Mouse (Mus musculus) liver, adult 2 months (tissue): Measurements from ENCODE around the gene Gm21973. TPM values are rescaled to one million over a fixed set of nuclear protein-coding genes. Genes with fewer than 3 reads are reported as not detected.

ENCODE experiments used
- DNase-seq: peaks from one replicate; pipeline ENCODE4 v3.0.0-alpha.2; 2011; ENCODE audit warnings: low read depth, low spot score; ENCODE audit errors: extremely low read depth
- H3K27ac ChIP-seq: fragments of 200-500 bp; replicated peaks from 2 replicates; pipeline ENCODE4 v1.5.1; 2012; ENCODE audit warnings: low read depth, mild to moderate bottlenecking, control low read depth, inconsistent platforms, low read length; ENCODE audit not compliant: insufficient read depth
- H3K27me3 ChIP-seq: fragments of 200-500 bp; 2 replicates; pipeline ENCODE4 v1.6.1; 2012; ENCODE audit warnings: mild to moderate bottlenecking, moderate library complexity, low read length, inconsistent platforms; ENCODE audit not compliant: control insufficient read depth, insufficient read depth
- H3K36me3 ChIP-seq: fragments of 200-500 bp; 2 replicates; pipeline ENCODE4 v1.6.1; 2012; ENCODE audit warnings: low read length, inconsistent platforms; ENCODE audit not compliant: control insufficient read depth, insufficient read depth
- H3K4me1 ChIP-seq: fragments of 200-500 bp; 2 replicates; pipeline ENCODE4 v1.6.1; 2011; ENCODE audit warnings: low read length; ENCODE audit not compliant: control insufficient read depth, insufficient read depth
- H3K4me3 ChIP-seq: fragments of 200-500 bp; 2 replicates; pipeline ENCODE4 v1.5.1; 2011; ENCODE audit warnings: low read depth, mild to moderate bottlenecking, control low read depth, low read length, moderate library complexity; ENCODE audit not compliant: insufficient read depth
- H3K79me2 ChIP-seq: fragments of 200-500 bp; 2 replicates; pipeline ENCODE4 v1.6.1; 2012; ENCODE audit warnings: inconsistent platforms, mild to moderate bottlenecking, low read length, moderate library complexity; ENCODE audit not compliant: control insufficient read depth, insufficient read depth
- H3K9ac ChIP-seq: fragments of 200-500 bp; 2 replicates; pipeline ENCODE4 v1.6.1; 2012; ENCODE audit warnings: low read depth, mild to moderate bottlenecking, control low read depth, inconsistent platforms, low read length
- CTCF ChIP-seq: fragments of 200-500 bp; IDR thresholded peaks from 2 replicates; pipeline ENCODE4 v1.5.1; 2011; ENCODE audit warnings: low read depth, low read length, control low read depth
- POLR2A ChIP-seq: fragments of 200-500 bp; IDR thresholded peaks from 2 replicates; pipeline ENCODE4 v1.6.1; 2011; ENCODE audit warnings: low read length, control low read depth; ENCODE audit not compliant: insufficient read depth; ENCODE audit errors: extremely low read depth
- WGBS: fragments of 180-500 bp; shearing (Covaris S2); methylation state at CpG from one replicate; pipeline ENCODE4 v1.1.7; 2018; 5-methylcytosine and 5-hydroxymethylcytosine counted together
- polyA plus RNA-seq: library from polyadenylated mRNA; depleted of rRNA; stranded (reverse); fragments of >200 nt; gene quantifications from 2 replicates; pipeline ENCODE4 v1.2.3, GENCODE M21; 2012
- total RNA-seq: library from RNA; depleted of rRNA; stranded (reverse); fragments of >200 nt; gene quantifications from 2 replicates; pipeline ENCODE4 v1.2.3, GENCODE M21; 2014

Gm21973 gene
- total and polyA plus RNA-seq, 2 experiments, result 0.59 to 1.9 TPM

GRCm38 (mm10) chr15:10332566-10332965 is 7.4 kb downstream of the Gm21973 start:
- 78% methylated on average over 1 of the region's 1 CpGs for WGBS
- Histone ChIP-seq H3K4me3 (no peak overlapping the region), H3K9ac (no peak overlapping the region), H3K4me1 (no peaks in the 10 kb centered on the region), H3K36me3 (peaks cover 3% of the 10 kb centered on the region), H3K27me3 (no peaks in the 10 kb centered on the region), H3K79me2 (no peaks in the 10 kb centered on the region), H3K27ac (no peak overlapping the region)
- TF ChIP-seq CTCF, result no peak
- TF ChIP-seq POLR2A, result no peak
- DNase-seq, result no peak

- 0 out of 2 replicates have a peak overlapping the region, but pooled peaks have one; percentile 16 for H3K27ac ChIP-seq
- peaks cover 3% of the 10 kb centered on the region; the same call in 1 of the 2 replicates for H3K36me3 ChIP-seq
- DNase-seq, result peak; percentile 46
- TF ChIP-seq POLR2A (no peak), CTCF (no peak)
- H3K79me2 ChIP-seq, result no peaks in the 10 kb centered on the region
- no peaks in the 10 kb centered on the region for H3K27me3 ChIP-seq
- H3K9ac ChIP-seq, result no peak overlapping the region
- peaks cover 2% of the 10 kb centered on the region; the same call in 1 of the 2 replicates for H3K4me1 ChIP-seq
- WGBS, result 43% methylated on average over 3 of the region's 3 CpGs
- no peak overlapping the region for H3K4me3 ChIP-seq
Observed at GRCm38 (mm10) chr15:10338606-10339005, 13.4 kb downstream of the Gm21973 start.

- no peak for DNase-seq
- no peaks in the 10 kb centered on the region for H3K4me1 ChIP-seq
- H3K27me3 ChIP-seq, result no peaks in the 10 kb centered on the region
- WGBS, result 93% methylated on average over 6 of the region's 6 CpGs
- H3K27ac ChIP-seq, result no peak overlapping the region
- no peak overlapping the region for H3K9ac ChIP-seq
- H3K79me2 ChIP-seq, result no peaks in the 10 kb centered on the region
- TF ChIP-seq POLR2A (no peak), CTCF (no peak)
- no peak overlapping the region for H3K4me3 ChIP-seq
- H3K36me3 ChIP-seq, result peaks cover 9% of the 10 kb centered on the region
Observed at GRCm38 (mm10) chr15:10347044-10347443, 21.9 kb downstream of the Gm21973 start.

- 20% methylated on average over 9 of the region's 9 CpGs for WGBS
- Histone ChIP-seq H3K36me3 (no peaks in the 10 kb centered on the region), H3K9ac (peak within 1 kb of the TSS; percentile 84), H3K27me3 (no peaks in the 10 kb centered on the region), H3K27ac (peak within 1 kb of the TSS; percentile 99), H3K4me3 (peak within 1 kb of the TSS; percentile 62), H3K4me1 (peaks cover 6% of the 10 kb centered on the region), H3K79me2 (peaks cover 6% of the 10 kb centered on the region)
- peak; percentile 90 for DNase-seq
- no peak for TF ChIP-seq POLR2A
Observed at GRCm38 (mm10) chr15:10358039-10358948, 33.1 kb downstream of the Gm21973 start, which contains the start of gene Agxt2. TSS of gene Agxt2 (plus strand) at chr15:10358532.

- Histone ChIP-seq H3K4me3 (no peak overlapping the region), H3K79me2 (peaks cover 2% of the 10 kb centered on the region; the same call in 1 of the 2 replicates), H3K36me3 (peaks cover 5% of the 10 kb centered on the region), H3K9ac (no peak overlapping the region), H3K4me1 (no peaks in the 10 kb centered on the region; the same call in 1 of the 2 replicates), H3K27me3 (no peaks in the 10 kb centered on the region), H3K27ac (no peak overlapping the region)
- 55% methylated on average over 2 of the region's 2 CpGs for WGBS
- TF ChIP-seq POLR2A (no peak), CTCF (no peak)
- DNase-seq, result peak; percentile 91
Observed at GRCm38 (mm10) chr15:10366331-10366730, 41.2 kb downstream of the Gm21973 start.

- Histone ChIP-seq H3K79me2 (no peaks in the 10 kb centered on the region), H3K27ac (peak overlapping the region; percentile 49), H3K4me1 (peaks cover 22% of the 10 kb centered on the region), H3K27me3 (no peaks in the 10 kb centered on the region), H3K4me3 (no peak overlapping the region), H3K36me3 (no peaks in the 10 kb centered on the region), H3K9ac (no peak overlapping the region)
- peak; percentile 78 for DNase-seq
- WGBS, result 11% methylated on average over 3 of the region's 3 CpGs
- TF ChIP-seq POLR2A, result no peak
- no peak for TF ChIP-seq CTCF
Observed at GRCm38 (mm10) chr15:10375404-10375803, 50.2 kb downstream of the Gm21973 start.
